Mouse (Mus musculus) limb, embryonic 11.5 days (tissue): ENCODE data around the gene Rprd1b. TPM values are rescaled to one million over a fixed set of nuclear protein-coding genes. Genes with fewer than 3 reads are reported as not detected.

Experiments used
- ATAC-seq: fragments of 200-750 bp; cut with Nextera tagmentation; 2 replicates; pipeline ENCODE4 v1.8.0; 2017; ENCODE audit warnings: low read depth; ENCODE audit not compliant: insufficient number of reproducible peaks, low FRiP score, low TSS enrichment
- DNase-seq: peaks from one replicate; pipeline ENCODE4 v3.0.0-alpha.2; 2015; ENCODE audit warnings: low spot score
- H3K27ac ChIP-seq: fragments of 300-500 bp; sonication (generic); replicated peaks from 2 replicates; pipeline ENCODE4 v1.5.1; 2014; ENCODE audit warnings: low read depth, mild to moderate bottlenecking, low read length
- H3K27me3 ChIP-seq: fragments of 300-500 bp; sonication (generic); 2 replicates; pipeline ENCODE4 v1.6.1; 2014; ENCODE audit warnings: mild to moderate bottlenecking, low read length, mixed read lengths; ENCODE audit not compliant: control insufficient read depth, insufficient read depth
- H3K36me3 ChIP-seq: fragments of 300-500 bp; sonication (generic); 2 replicates; pipeline ENCODE4 v1.6.1; 2014; ENCODE audit warnings: mild to moderate bottlenecking, low read length, moderate library complexity, mixed read lengths; ENCODE audit not compliant: control insufficient read depth, insufficient read depth
- H3K4me1 ChIP-seq: fragments of 300-500 bp; sonication (generic); 2 replicates; pipeline ENCODE4 v1.6.1; 2014; ENCODE audit warnings: low read length, mixed read lengths; ENCODE audit not compliant: control insufficient read depth, insufficient read depth
- H3K4me2 ChIP-seq: fragments of 300-500 bp; sonication (generic); 2 replicates; pipeline ENCODE4 v1.6.1; 2014; ENCODE audit warnings: low read depth, mild to moderate bottlenecking, moderate library complexity; ENCODE audit not compliant: severe bottlenecking
- H3K4me3 ChIP-seq: fragments of 300-500 bp; sonication (generic); 2 replicates; pipeline ENCODE4 v1.5.1; 2014; ENCODE audit warnings: low read depth, low read length
- H3K9ac ChIP-seq: fragments of 300-500 bp; sonication (generic); 2 replicates; pipeline ENCODE4 v1.6.1; 2014; ENCODE audit warnings: mild to moderate bottlenecking, low read length
- H3K9me3 ChIP-seq: fragments of 300-500 bp; sonication (generic); 2 replicates; pipeline ENCODE4 v1.6.1; 2016; ENCODE audit warnings: low read length; ENCODE audit not compliant: control insufficient read depth
- WGBS: fragments of 180-500 bp; shearing (Covaris S2); extraction: QIAGEN DNeasy Blood & Tissue Kit; methylation state at CpG from one replicate; pipeline ENCODE4 v1.1.7; 2014; 5-methylcytosine and 5-hydroxymethylcytosine counted together
- polyA plus RNA-seq: library from polyadenylated mRNA; unstranded; fragments of >200 nt; fragmentation: Nextera tagmentation; extraction: Ambion mirVana; gene quantifications from 2 replicates; pipeline ENCODE4 v1.2.1, GENCODE M21; 2014

Rprd1b gene
- polyA plus RNA-seq, 1 experiment from 2014 or later: 64.7 TPM

DNA sequence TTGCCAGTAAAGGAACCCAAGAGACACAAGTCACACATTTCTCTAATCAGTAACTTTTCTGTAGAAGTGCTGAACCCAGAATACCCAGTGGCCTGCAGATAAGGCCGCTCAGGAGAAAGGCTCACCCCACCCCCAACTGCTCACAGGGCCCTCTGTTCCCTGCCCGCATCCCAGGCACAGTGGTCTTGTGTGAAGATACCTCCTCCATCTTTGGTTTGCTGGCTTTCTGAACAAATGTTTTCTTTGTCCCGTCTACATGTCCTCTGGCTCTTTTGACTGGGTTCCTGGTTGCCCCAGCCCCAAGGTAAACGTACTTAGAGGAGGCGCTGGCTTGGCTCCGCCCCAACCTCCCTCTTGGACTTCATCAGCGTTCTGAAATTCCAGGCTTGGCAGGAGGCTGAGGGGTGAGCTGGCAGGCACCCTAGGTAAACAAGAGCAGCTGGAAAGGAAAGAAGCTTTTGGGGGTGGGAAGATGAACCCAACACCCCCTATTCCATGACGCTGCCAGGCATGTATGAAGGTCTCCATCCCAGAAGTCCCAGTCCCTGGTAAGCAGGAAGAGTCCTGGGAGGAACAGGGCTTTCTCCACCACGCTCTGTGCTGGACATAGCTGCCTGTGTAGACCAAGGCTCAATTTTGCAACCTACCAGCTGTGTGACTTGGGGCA lies 85.4 kb downstream of the Rprd1b start:
- H3K27ac ChIP-seq: no peak overlapping the region
- H3K9ac ChIP-seq: no peak overlapping the region
- H3K9me3 ChIP-seq: no peaks in the 10 kb centered on the region
- H3K4me2 ChIP-seq: no peak overlapping the region
- H3K4me1 ChIP-seq: no peaks in the 10 kb centered on the region
- no peaks in the 10 kb centered on the region for H3K27me3 ChIP-seq
- no peaks in the 10 kb centered on the region for H3K36me3 ChIP-seq
- DNase-seq (no peak), ATAC-seq (no peak)
- H3K4me3 ChIP-seq: no peak overlapping the region
- 39% methylated on average over 9 of the region's 9 CpGs for WGBS

DNA sequence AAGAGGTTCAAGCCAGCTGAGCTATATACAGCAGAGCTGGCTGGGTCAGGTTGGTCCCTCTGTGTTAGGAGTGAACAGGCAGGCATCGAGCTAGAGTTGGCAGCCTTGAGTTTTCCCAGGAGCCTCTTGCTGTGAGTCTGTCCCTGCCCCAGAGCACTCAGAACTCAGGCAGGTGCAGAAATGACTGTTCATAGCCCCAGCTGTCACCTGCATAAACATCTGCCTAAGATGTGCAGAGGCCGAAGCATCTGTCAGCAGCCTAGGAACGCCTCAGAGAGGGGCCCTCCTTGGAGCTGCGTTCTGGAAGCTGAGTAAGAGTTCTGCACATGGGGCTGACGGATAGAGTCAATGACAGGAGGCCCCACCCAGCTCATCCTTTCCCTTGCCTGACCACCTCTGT lies 86.6 kb downstream of the Rprd1b start:
- Histone ChIP-seq H3K4me2 (no peak overlapping the region), H3K27me3 (no peaks in the 10 kb centered on the region), H3K4me3 (no peak overlapping the region), H3K9me3 (no peaks in the 10 kb centered on the region), H3K4me1 (no peaks in the 10 kb centered on the region), H3K9ac (no peak overlapping the region), H3K27ac (no peak overlapping the region), H3K36me3 (no peaks in the 10 kb centered on the region)
- ATAC-seq (no peak), DNase-seq (no peak)
- WGBS: 66% methylated on average over 5 of the region's 5 CpGs

DNA sequence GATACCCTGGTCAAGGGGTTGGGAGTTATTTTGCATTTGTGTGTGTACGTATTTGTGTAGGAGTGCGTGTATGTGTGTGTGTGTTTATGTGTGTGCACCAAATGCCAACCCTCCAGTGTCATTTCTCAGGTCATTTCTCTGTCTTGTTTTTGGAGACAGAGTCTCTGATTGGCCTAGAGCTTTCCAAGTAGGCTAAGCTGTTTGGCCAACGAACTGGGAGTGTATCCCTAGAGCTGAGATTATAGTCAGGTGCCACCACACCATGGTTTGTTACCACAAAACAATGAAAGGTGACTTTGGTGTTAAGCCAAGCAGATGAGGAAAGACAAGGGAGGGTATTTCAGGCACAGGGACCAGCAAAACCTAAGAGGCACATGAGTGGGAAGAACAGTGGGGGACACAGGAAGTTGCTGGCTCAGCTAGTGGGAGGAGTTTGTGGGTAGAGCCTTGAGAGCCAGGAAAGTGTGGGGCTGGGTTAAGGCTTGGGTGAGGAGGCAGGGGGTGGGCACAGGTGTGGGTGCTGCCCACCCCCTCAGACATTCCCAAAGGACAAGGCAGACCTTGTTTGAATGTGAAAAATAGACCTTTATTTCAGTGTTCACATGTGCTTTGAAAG lies 87.6 kb downstream of the Rprd1b start:
- H3K9ac ChIP-seq: no peak overlapping the region
- 88% methylated on average over 3 of the region's 3 CpGs for WGBS
- H3K36me3 ChIP-seq: no peaks in the 10 kb centered on the region
- H3K27me3 ChIP-seq: no peaks in the 10 kb centered on the region
- H3K4me2 ChIP-seq: no peak overlapping the region
- DNase-seq: no peak
- ATAC-seq: no peak
- H3K27ac ChIP-seq: no peak overlapping the region
- no peaks in the 10 kb centered on the region for H3K9me3 ChIP-seq
- no peaks in the 10 kb centered on the region for H3K4me1 ChIP-seq
- H3K4me3 ChIP-seq: no peak overlapping the region

DNA sequence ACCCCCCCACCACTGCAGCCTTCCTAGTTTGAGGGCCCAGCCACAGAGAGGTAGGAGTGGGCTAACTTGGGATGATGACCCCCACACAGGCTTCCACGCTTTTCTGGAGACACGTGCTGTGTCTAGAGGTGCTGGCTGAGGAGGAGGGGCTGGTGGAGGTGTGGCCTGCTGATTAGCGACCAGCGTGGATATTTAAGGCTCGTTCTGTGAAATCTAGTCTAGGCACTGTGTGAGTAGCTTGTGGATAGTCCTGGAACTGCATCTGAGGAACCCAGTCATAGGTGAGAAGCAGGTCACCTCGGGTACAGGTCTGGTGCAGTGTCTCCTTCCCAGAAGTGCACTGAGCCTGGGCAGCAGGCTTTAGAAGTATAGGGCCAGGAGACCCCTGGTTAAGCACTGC lies 88.4 kb downstream of the Rprd1b start:
- Histone ChIP-seq H3K9me3 (no peaks in the 10 kb centered on the region), H3K27me3 (no peaks in the 10 kb centered on the region), H3K36me3 (no peaks in the 10 kb centered on the region), H3K4me1 (no peaks in the 10 kb centered on the region), H3K4me2 (no peak overlapping the region), H3K27ac (no peak overlapping the region), H3K9ac (no peak overlapping the region), H3K4me3 (no peak overlapping the region)
- no peak for ATAC-seq
- 48% methylated on average over 6 of the region's 6 CpGs for WGBS
- DNase-seq: no peak

DNA sequence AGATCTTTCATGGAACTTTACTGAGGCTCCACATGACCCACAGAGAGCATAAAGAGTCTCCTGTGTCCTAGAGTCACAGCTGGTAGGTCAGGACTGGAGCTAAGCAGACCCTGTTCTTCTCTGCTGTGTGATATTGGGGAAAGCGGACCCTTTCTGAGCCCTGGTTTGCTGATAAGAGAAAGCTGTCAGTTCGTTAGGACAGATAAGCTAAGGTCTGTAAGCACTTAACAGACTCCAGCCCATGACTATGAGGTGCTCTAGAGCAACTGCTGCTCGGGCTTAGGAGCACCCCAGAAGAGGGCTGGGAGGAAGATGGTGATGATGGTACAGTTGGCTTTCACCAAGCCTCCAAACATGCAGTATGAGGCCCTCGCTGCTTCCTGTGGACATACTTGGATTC lies 90.8 kb downstream of the Rprd1b start:
- DNase-seq: no peak
- Histone ChIP-seq H3K36me3 (no peaks in the 10 kb centered on the region), H3K4me1 (no peaks in the 10 kb centered on the region), H3K4me2 (no peak overlapping the region), H3K27ac (no peak overlapping the region), H3K9ac (no peak overlapping the region), H3K27me3 (no peaks in the 10 kb centered on the region), H3K9me3 (no peaks in the 10 kb centered on the region), H3K4me3 (no peak overlapping the region)
- no peak for ATAC-seq
- WGBS: 72% methylated on average over 4 of the region's 4 CpGs

DNA sequence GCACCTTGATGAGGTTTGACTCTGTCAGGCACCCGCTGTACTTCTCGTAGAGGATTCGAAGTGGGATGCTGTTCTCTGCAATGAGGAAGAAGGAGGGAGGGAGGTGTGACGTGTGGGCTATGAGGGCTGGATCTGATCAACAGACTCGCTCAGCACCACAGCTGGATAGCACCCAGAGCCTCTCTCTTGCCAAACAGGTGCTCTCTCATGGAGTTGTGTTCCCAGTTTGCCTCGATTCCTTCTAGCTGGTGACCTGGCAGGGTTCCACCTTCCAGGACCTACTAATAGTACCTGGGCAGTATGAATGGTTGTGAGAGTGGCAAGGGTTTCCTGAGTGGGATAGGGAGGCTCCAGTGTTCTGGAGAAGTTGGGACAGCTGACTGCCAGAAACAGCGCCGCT lies 91.9 kb downstream of the Rprd1b start:
- H3K4me1 ChIP-seq: no peaks in the 10 kb centered on the region
- no peak for DNase-seq
- H3K27me3 ChIP-seq: no peaks in the 10 kb centered on the region
- H3K4me2 ChIP-seq: no peak overlapping the region
- no peak overlapping the region for H3K9ac ChIP-seq
- H3K27ac ChIP-seq: no peak overlapping the region
- no peak overlapping the region for H3K4me3 ChIP-seq
- WGBS: 76% methylated on average over 8 of the region's 8 CpGs
- no peak for ATAC-seq
- H3K9me3 ChIP-seq: no peaks in the 10 kb centered on the region
- H3K36me3 ChIP-seq: no peaks in the 10 kb centered on the region

DNA sequence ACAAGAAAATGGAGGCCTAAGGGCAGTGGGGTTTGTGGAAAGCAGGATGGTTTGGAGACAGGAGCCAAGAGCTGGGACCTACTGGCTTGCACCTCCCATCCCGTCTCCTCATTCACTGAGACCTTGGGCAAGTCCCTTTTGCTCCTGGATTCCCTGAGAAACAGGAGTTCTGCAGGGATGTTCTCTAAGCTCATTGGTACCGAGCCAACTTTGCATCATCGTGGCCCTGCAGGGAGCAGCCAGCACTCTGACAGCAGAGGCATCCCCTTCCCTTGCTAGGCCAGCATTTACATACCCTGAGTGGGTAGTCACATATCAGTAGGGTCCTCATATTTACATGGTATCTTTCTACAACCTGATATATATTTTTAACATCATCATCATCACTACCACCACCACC lies 92.6 kb downstream of the Rprd1b start:
- no peaks in the 10 kb centered on the region for H3K4me1 ChIP-seq
- no peaks in the 10 kb centered on the region for H3K9me3 ChIP-seq
- no peak overlapping the region for H3K4me2 ChIP-seq
- no peak overlapping the region for H3K9ac ChIP-seq
- H3K4me3 ChIP-seq: no peak overlapping the region
- DNase-seq (no peak), ATAC-seq (no peak)
- 84% methylated on average over 3 of the region's 3 CpGs for WGBS
- no peak overlapping the region for H3K27ac ChIP-seq
- no peaks in the 10 kb centered on the region for H3K27me3 ChIP-seq
- no peaks in the 10 kb centered on the region for H3K36me3 ChIP-seq

DNA sequence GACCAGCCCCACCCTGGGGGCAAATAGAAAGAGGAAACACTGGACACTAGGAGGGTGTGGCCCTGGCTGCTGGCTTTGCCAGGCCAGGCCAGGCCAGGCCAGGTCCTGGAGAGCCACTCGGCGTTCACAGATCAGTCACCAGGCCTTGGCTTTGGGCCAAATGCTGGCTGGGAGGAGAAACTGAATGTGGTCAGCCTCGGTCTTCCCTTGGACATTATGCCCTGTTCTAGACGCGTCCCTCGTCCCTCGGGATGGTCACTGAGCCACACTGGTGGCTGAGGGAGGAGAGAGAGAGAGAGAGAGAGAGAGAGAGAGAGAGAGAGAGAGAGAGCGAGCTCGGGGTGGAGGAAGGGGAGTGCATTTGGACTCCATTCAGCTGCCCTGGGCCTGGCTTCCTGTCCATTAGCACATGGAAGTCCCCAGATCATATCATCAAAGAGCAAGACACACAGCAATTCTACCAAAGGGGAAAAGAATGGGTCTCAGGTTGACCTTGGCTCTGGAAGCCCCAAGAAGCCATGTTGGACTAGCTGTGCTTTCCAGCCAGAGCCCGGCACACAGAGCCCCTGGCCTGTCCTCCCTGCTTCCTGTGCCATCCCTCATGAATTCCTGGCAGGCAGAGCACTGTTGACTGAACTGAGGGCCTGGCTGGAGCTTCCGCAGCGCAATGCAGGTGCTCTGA lies 93.5 kb downstream of the Rprd1b start:
- no peak for DNase-seq
- no peak overlapping the region for H3K4me3 ChIP-seq
- H3K9me3 ChIP-seq: no peaks in the 10 kb centered on the region
- H3K4me1 ChIP-seq: no peaks in the 10 kb centered on the region
- H3K27me3 ChIP-seq: no peaks in the 10 kb centered on the region
- no peak overlapping the region for H3K9ac ChIP-seq
- no peaks in the 10 kb centered on the region for H3K36me3 ChIP-seq
- no peak overlapping the region for H3K27ac ChIP-seq
- H3K4me2 ChIP-seq: no peak overlapping the region
- no peak for ATAC-seq
- 75% methylated on average over 12 of the region's 12 CpGs for WGBS
